Mouse (Mus musculus) bone marrow macrophage, adult 2 months (primary cell): Measurements from ENCODE around the gene Cpsf4.
"Not testable (repeated sequence)": the region's sequence is repeated elsewhere in the genome, so short reads cannot be mapped to it uniquely, and the experiment has no call there.

Experiments
- CTCF ChIP-seq: IDR thresholded peaks from 2 replicates; pipeline ENCODE4 v1.5.1; 2012; ENCODE audit warnings: low read depth, mild to moderate bottlenecking, low read length, moderate library complexity
- POLR2A ChIP-seq: IDR thresholded peaks from 2 replicates; pipeline ENCODE4 v1.6.1; 2012; ENCODE audit warnings: mild to moderate bottlenecking, low read depth, low read length, borderline replicate concordance

DNA sequence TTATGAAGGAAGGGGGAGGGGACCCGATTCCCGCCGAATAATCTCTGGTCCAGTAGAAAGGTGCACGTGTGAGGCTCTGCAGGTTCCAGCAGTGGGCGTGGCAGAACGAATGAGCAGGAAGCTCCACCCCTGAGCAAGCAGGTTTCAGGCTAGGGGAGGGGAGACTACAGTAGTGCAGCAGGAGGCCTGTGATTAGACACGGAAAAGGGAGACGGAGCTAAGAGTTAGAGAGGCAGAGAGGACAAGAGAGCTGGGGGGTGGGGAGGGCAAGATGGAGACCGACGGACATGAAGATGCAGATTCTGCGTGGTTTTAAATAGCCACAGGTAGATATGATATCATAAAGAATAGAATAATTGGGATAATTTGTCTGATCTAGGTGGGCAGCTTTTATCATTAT is 41.4 kb downstream of the Cpsf4 start:
- TF ChIP-seq POLR2A, CTCF: not testable (repeated sequence)
